Mouse (Mus musculus): ENCODE data around the gene Tchh.

GRCm38 (mm10) chr3:93446128-93446755 lies 4.1 kb downstream of the Tchh start:
- TF ChIP-seq POLR2A (IDR thresholded peaks at IDR 0.05; ENCODE audit: control insufficient read depth, extremely low read depth, insufficient read depth, low read length, poor library complexity): no peak
- no peak for TF ChIP-seq CTCF (IDR thresholded peaks at IDR 0.05; ENCODE audit: borderline replicate concordance, control insufficient read depth, extremely low read depth, insufficient read depth, low read length, poor library complexity)
